In the genomic region with DNA sequence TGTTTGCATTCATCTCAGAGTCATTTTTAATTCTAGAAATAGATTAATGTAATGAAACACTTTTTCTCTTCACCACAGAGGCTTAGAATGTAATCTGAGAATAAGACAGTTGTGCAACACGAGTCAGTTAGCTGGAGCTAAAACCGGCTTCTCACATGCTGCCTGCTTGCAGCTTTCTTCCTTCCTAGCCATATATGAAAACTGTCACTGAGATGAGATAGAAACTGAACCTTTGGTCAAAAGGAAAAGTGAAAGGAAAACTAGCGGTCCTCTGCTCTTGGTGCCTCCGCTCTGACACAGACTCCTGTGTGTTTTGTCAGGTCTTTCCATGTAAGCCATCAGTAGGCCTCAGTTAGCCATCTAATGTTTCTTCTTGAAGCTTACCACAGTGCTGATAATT, we compare ENCODE assay signal across 11 mouse cellular contexts.
DNase-seq lines count a peak whose midpoint lies in the region; ATAC-seq and TF ChIP-seq lines count a peak whose summit lies in the region.
"Had no signal": no experiment of that assay in that cellular context is flagged by ENCODE, and none has a peak within 500 bp of the region (broad histone marks: within the 10 kb centered on the region; RNA-seq: fewer than 3 reads in every experiment).

No protein-coding gene starts in this region.

- peaks cover 19 to 53% of the 10 kb centered on the region in 2 experiments for H3K36me3 ChIP-seq in CH12.LX (replicated peaks in 1 of 2; ENCODE audit: control insufficient read depth in 1 of 2, insufficient read depth in 1 of 2, low read length in 1 of 2)
- H3K36me3 ChIP-seq in neural tube, embryonic 15.5 days, result peaks cover 14% of the 10 kb centered on the region

- WGBS in neural tube, embryonic 15.5 days, result 80% methylated on average over 4 of the region's 4 CpGs

- intact Hi-C loops in left cerebral cortex, adult 2 months (cut with DNase I), result loop anchor here (10.0 kb wide), 1 partner anchor 473 kb away; no protein-coding TSS in a partner anchor
- intact Hi-C loops in left cerebral cortex, postnatal 25 days (cut with DNase I), result loop anchor here (10.0 kb wide), 1 partner anchor 357 kb away; no protein-coding TSS in a partner anchor

- peak overlapping the region; percentile 29 for H3K4me2 ChIP-seq in CH12.LX (ENCODE audit: insufficient read depth, low read depth, poor library complexity, severe bottlenecking)
- no peak overlapping the region for H3K4me2 ChIP-seq in neural tube, embryonic 15.5 days

- H3K4me1 ChIP-seq in CH12.LX (ENCODE audit: control insufficient read depth in 1 of 2, insufficient read depth in 2 of 2), result peaks cover 0 to 23% of the 10 kb centered on the region in 2 experiments; a peak in 2 of 4 replicates
- no peaks in the 10 kb centered on the region for H3K4me1 ChIP-seq in brown adipose tissue, adult 24 weeks (ENCODE audit: control insufficient read depth, insufficient read depth, insufficient read length, low read length)
- no peaks in the 10 kb centered on the region for H3K4me1 ChIP-seq in neural tube, embryonic 15.5 days

- no peaks in the 10 kb centered on the region for H3K27me3 ChIP-seq in CH12.LX (replicated peaks)
- H3K27me3 ChIP-seq in neural tube, embryonic 15.5 days (replicated peaks), result no peaks in the 10 kb centered on the region
- H3K27me3 ChIP-seq: Patski had no signal

- TF ChIP-seq CTCF in left cerebral cortex, adult 2 months (IDR thresholded peaks at IDR 0.05), result no peak
- TF ChIP-seq CTCF in CH12.LX (conservative IDR thresholded peaks at IDR 0.05 in 1 of 2, IDR thresholded peaks at IDR 0.05 in 1 of 2; ENCODE audit: low read depth in 2 of 2, low read length in 2 of 2), result no peak

- peak overlapping the region; percentile 91 for H3K9ac ChIP-seq in CH12.LX (ENCODE audit: insufficient read depth, low read depth)
- H3K9ac ChIP-seq in neural tube, embryonic 15.5 days (replicated peaks), result no peak overlapping the region

- peak overlapping the region; percentile 33; the same call in 1 of the 2 replicates for H3K27ac ChIP-seq in left cerebral cortex, adult 2 months
- H3K27ac ChIP-seq in CH12.LX (ENCODE audit: insufficient read depth, low read depth), result no peak overlapping the region
- H3K27ac ChIP-seq in brown adipose tissue, adult 24 weeks (replicated peaks; ENCODE audit: low read depth, low read length), result peak overlapping the region; percentile 56; the same call in 1 of the 2 replicates
- H3K27ac ChIP-seq in neural tube, embryonic 15.5 days (replicated peaks), result no peak overlapping the region

- in situ Hi-C loops in CH12.LX (cut with MboI; ENCODE audit: low pct_ligation_motif_present, low pct_unique_long_range_greater_than_20kb, low sequenced_read_pairs), result loop anchor here (10.0 kb wide), 1 partner anchor 73 kb away; the partner anchor contains the start of gene Mpp6

- no peak for TF ChIP-seq POLR2A in CH12.LX (IDR thresholded peaks at IDR 0.05; ENCODE audit: low read depth, low read length)

- peak; percentile 85 for ATAC-seq in megakaryocyte progenitor cell, adult 5-6 weeks (replicated peaks; ENCODE audit: poor library complexity)
- ATAC-seq in neural tube, embryonic 15.5 days (ENCODE audit: low FRiP score), result no peak
- ATAC-seq: Patski had no signal

- no peak overlapping the region for H3K4me3 ChIP-seq in left cerebral cortex, adult 2 months
- peak overlapping the region; percentile 6 to 38 (median 25) for H3K4me3 ChIP-seq in CH12.LX (replicated peaks in 1 of 3; ENCODE audit: low read depth in 2 of 3, low read length in 2 of 3, poor library complexity in 1 of 3)
- H3K4me3 ChIP-seq in brown adipose tissue, adult 24 weeks (ENCODE audit: insufficient read depth, low read depth, low read length), result 0 out of 2 replicates have a peak overlapping the region, but pooled peaks have one; percentile 30
- no peak overlapping the region for H3K4me3 ChIP-seq in neural tube, embryonic 15.5 days (replicated peaks)

- no peaks in the 10 kb centered on the region for H3K9me3 ChIP-seq in CH12.LX (replicated peaks; ENCODE audit: low read length)
- H3K9me3 ChIP-seq in neural tube, embryonic 15.5 days (replicated peaks), result no peaks in the 10 kb centered on the region

- DNase-seq in left cerebral cortex, adult 2 months (ENCODE audit: extremely low spot score in 1 of 2, low spot score in 2 of 2), result no peak
- no peak for DNase-seq in left cerebral cortex, postnatal 25 days (ENCODE audit: low spot score in 2 of 2)
- peak; percentile 52 for DNase-seq in CH12.LX (ENCODE audit: extremely low read depth)
- no peak for DNase-seq in right cerebral cortex, postnatal 4 days
- DNase-seq: adrenal gland, postnatal 36 days; kidney, adult 18-20 months; lung, postnatal 4 days had no signal

- no peak for TF ChIP-seq EP300 in CH12.LX (IDR thresholded peaks at IDR 0.05; ENCODE audit: low read length)

- no peaks in the 10 kb centered on the region for H3K79me2 ChIP-seq in CH12.LX (replicated peaks; ENCODE audit: control insufficient read depth, extremely low read depth, insufficient read depth, poor library complexity, severe bottlenecking)

- no peak for TF ChIP-seq RAD21 in CH12.LX (IDR thresholded peaks at IDR 0.05; ENCODE audit: low read depth, low read length)

- dilution Hi-C loops in CH12.LX (cut with MboI; ENCODE audit: extremely low pct_ligation_motif_present, extremely low pct_unique_long_range_greater_than_20kb, low sequenced_read_pairs), result no loop called here

TF ChIP-seq in CH12.LX, 34 proteins besides CTCF, POLR2A, EP300 and RAD21:
- no peak for TF ChIP-seq CHD1 (IDR thresholded peaks at IDR 0.05; ENCODE audit: low read depth, low read length)
- TF ChIP-seq NELFE (IDR thresholded peaks at IDR 0.05; ENCODE audit: low read depth, low read length), result no peak
- no peak for TF ChIP-seq USF1 (IDR thresholded peaks at IDR 0.05; ENCODE audit: low read depth, low read length)
- peak; percentile 63 for TF ChIP-seq ETS1 (conservative IDR thresholded peaks at IDR 0.05; ENCODE audit: low read depth, low read length)
- TF ChIP-seq CHD2 (IDR thresholded peaks at IDR 0.05; ENCODE audit: low read length), result no peak
- TF ChIP-seq UBTF (IDR thresholded peaks at IDR 0.05; ENCODE audit: low read depth, low read length), result no peak
- no peak for TF ChIP-seq ZC3H11A (IDR thresholded peaks at IDR 0.05; ENCODE audit: low read depth, low read length)
- peak; percentile 41; the same call in 1 of the 2 replicates for TF ChIP-seq BHLHE40 (IDR thresholded peaks at IDR 0.05; ENCODE audit: low read depth, low read length)
- TF ChIP-seq IRF4 (IDR thresholded peaks at IDR 0.05; ENCODE audit: low read depth, low read length), result peak; percentile 46; the same call in 1 of the 2 replicates
- no peak for TF ChIP-seq ZKSCAN1 (IDR thresholded peaks at IDR 0.05; ENCODE audit: borderline replicate concordance, low read depth, low read length)
- TF ChIP-seq NRF1 (IDR thresholded peaks at IDR 0.05; ENCODE audit: low read depth, low read length), result no peak
- no peak for TF ChIP-seq GABPA (IDR thresholded peaks at IDR 0.05; ENCODE audit: insufficient replicate concordance, low read depth, low read length)

Comparison
In these comparisons a context has a peak if more than half of its experiments do, and no peak if none do; other contexts are left out.
1. H3K27ac ChIP-seq: peak in left cerebral cortex, adult 2 months (single experiment) and brown adipose tissue, adult 24 weeks (single experiment); none in CH12.LX (single experiment) and neural tube, embryonic 15.5 days (single experiment).
2. H3K4me3 ChIP-seq: peak in CH12.LX (3 of 3) and brown adipose tissue, adult 24 weeks (single experiment); none in left cerebral cortex, adult 2 months (single experiment) and neural tube, embryonic 15.5 days (single experiment).